Mouse (Mus musculus) cortical plate, adult 2 months (tissue): ENCODE measurements around the gene Vps41.

Experiments
- CTCF ChIP-seq: fragments of 200-500 bp; IDR thresholded peaks from 2 replicates; pipeline ENCODE4 v1.5.1; 2011; ENCODE audit warnings: mild to moderate bottlenecking, control low read depth, low read length; ENCODE audit not compliant: insufficient read depth; ENCODE audit errors: extremely low read depth
- POLR2A ChIP-seq: fragments of 200-500 bp; IDR thresholded peaks from 2 replicates; pipeline ENCODE4 v1.6.1; 2011; ENCODE audit warnings: mild to moderate bottlenecking, low read length, control low read depth; ENCODE audit not compliant: insufficient read depth; ENCODE audit errors: extremely low read depth

GRCm38 (mm10) chr13:18730666-18731065, 13.6 kb downstream of the Vps41 start:
- no peak for TF ChIP-seq CTCF
- no peak for TF ChIP-seq POLR2A
